Mouse (Mus musculus) cerebellum, adult 2 months (tissue): Measurements from ENCODE around the gene Fn1. TPM values are rescaled to one million over a fixed set of nuclear protein-coding genes. Genes with fewer than 3 reads are reported as not detected.

Experiments
- DNase-seq, 2 experiments: peaks; one replicate each; pipeline ENCODE4 v3.0.0; 2021
- H3K27ac ChIP-seq: fragments of 200-500 bp; 2 replicates; pipeline ENCODE4 v1.5.1; 2012; ENCODE audit warnings: low read length, control low read depth, inconsistent platforms; ENCODE audit not compliant: insufficient read depth
- H3K27me3 ChIP-seq: fragments of 200-500 bp; 2 replicates; pipeline ENCODE4 v1.6.1; 2012; ENCODE audit warnings: inconsistent platforms, mild to moderate bottlenecking, low read length, moderate library complexity; ENCODE audit not compliant: control insufficient read depth, insufficient read depth
- H3K4me1 ChIP-seq: fragments of 200-500 bp; 2 replicates; pipeline ENCODE4 v1.6.1; 2011; ENCODE audit warnings: low read length; ENCODE audit not compliant: control insufficient read depth, insufficient read depth
- H3K4me3 ChIP-seq: fragments of 200-500 bp; replicated peaks from 2 replicates; pipeline ENCODE3; 2011; ENCODE audit warnings: mild to moderate bottlenecking, low read depth, low read length, control low read depth; ENCODE audit not compliant: insufficient read depth
- CTCF ChIP-seq: fragments of 200-500 bp; IDR thresholded peaks from 2 replicates; pipeline ENCODE4 v1.5.1; 2011; ENCODE audit warnings: low read depth, mild to moderate bottlenecking, control low read depth, low read length, moderate library complexity, borderline replicate concordance; ENCODE audit not compliant: insufficient read depth
- POLR2A ChIP-seq: fragments of 200-500 bp; IDR thresholded peaks from 2 replicates; pipeline ENCODE4 v1.6.1; 2011; ENCODE audit warnings: low read length, control low read depth, borderline replicate concordance; ENCODE audit not compliant: insufficient read depth
- WGBS: fragments of 180-500 bp; shearing (Covaris S2); methylation state at CpG from one replicate; pipeline ENCODE4 v1.1.7; 2018; 5-methylcytosine and 5-hydroxymethylcytosine counted together
- polyA plus RNA-seq: library from polyadenylated mRNA; depleted of rRNA; stranded (reverse); fragments of >200 nt; gene quantifications from 2 replicates; pipeline ENCODE4 v1.2.3, GENCODE M21; 2012

Fn1 gene
- polyA plus RNA-seq, 1 experiment, result 25.5 TPM

DNA sequence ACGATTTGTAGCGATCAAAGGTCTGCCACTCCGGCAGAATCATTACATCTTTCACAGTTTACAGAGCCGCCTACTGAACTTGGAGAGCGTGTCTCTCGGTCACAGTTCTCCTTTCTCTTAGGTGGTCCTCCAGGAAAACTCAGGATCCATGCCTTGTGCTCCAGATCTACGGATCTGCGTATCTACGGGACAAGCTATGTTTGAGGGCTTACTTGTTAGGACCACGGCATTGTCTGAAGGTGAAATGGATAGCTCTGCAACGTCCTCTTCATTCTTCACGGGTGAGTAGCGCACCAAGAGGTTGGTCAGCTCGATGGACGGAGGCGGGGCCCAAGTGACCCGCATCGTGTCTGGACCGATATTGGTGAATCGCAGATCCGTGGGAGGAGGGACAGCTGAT is 40.7 kb downstream of the Fn1 start:
- TF ChIP-seq POLR2A (no peak), CTCF (no peak)
- H3K4me3 ChIP-seq, result no peak overlapping the region
- WGBS, result 96% methylated on average over 21 of the region's 21 CpGs
- no peaks in the 10 kb centered on the region for H3K4me1 ChIP-seq
- DNase-seq, result no peak
- H3K27me3 ChIP-seq, result no peaks in the 10 kb centered on the region; the same call in 1 of the 2 replicates
- H3K27ac ChIP-seq, result no peak overlapping the region

GRCm38 (mm10) chr1:71609916-71610315 is 43.1 kb downstream of the Fn1 start:
- H3K4me1 ChIP-seq, result no peaks in the 10 kb centered on the region
- no peak for TF ChIP-seq POLR2A
- TF ChIP-seq CTCF, result no peak
- no peaks in the 10 kb centered on the region; the same call in 1 of the 2 replicates for H3K27me3 ChIP-seq
- WGBS, result 91% methylated on average over 5 of the region's 5 CpGs
- no peak for DNase-seq
- no peak overlapping the region for H3K4me3 ChIP-seq
- H3K27ac ChIP-seq, result no peak overlapping the region

DNA sequence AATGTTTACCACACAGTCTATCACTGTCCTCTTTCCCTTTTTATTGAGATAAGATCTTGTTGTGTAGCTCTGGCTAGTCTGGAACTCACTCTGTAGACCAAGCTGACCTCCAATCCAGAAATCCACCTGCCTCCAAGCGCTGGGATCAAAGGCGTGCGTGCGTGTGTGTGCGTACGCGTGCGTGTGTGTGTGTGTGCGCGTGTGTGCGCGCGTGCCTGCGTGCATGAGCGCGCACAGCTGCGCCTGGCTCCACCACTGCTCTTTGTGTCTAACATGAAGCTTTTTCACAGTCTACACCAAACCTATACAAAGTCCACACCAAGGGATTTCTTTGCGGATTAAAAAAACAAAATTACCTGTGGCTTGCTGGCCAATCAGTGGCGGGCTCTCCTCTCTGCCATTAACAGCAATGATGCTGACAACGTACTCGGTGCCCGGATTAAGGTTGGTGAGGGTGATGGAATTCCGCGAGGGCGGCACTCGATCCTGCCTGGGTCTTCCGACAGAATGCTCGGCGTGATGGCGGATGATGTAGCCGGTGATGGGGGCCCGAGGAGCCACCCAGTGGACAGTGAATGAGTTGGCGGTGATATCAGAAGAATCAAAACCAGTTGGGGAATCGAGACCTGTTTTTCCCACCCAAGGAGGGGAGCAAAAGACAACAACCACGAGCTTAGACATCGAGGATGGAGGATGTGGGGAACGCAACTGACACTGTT is 43.8 kb downstream of the Fn1 start:
- H3K4me3 ChIP-seq, result no peak overlapping the region
- no peaks in the 10 kb centered on the region for H3K4me1 ChIP-seq
- DNase-seq, result no peak
- H3K27me3 ChIP-seq, result no peaks in the 10 kb centered on the region
- no peak for TF ChIP-seq POLR2A
- TF ChIP-seq CTCF, result no peak
- 96% methylated on average over 37 of the region's 37 CpGs for WGBS
- H3K27ac ChIP-seq, result no peak overlapping the region

DNA sequence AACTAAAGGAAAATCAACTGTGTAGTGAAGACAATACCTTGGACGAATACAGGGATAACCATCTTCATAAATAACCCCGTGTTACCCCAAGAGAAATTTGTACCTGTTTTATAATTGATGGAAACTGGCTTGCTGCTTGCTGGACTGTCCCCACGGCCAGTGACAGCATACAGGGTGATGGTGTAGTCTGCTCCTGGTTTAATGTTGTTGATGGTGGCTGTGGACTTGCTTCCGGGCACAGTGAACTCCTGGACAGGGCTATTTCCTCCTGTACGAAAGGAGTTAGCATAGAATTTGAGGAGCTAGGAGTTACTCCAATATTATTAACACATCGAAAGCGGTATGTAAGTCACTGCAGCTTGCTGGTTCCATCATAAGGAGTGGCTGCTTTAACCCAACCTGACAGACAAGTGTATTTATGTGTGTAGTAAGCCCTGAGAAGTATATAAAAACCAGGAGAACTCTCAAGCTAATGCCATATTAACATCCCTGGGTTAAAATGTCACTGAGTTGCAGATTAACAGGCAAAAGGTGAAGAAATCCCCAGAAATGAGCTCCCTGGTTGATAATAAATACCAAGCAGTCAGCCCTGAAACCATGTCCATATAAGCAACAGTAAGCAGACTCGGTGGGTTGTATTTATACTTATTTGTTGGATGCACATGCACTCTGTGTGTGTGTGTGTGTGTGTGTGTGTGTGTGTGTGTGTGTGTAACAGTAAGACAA is 46.2 kb downstream of the Fn1 start:
- TF ChIP-seq POLR2A (no peak), CTCF (no peak)

DNA sequence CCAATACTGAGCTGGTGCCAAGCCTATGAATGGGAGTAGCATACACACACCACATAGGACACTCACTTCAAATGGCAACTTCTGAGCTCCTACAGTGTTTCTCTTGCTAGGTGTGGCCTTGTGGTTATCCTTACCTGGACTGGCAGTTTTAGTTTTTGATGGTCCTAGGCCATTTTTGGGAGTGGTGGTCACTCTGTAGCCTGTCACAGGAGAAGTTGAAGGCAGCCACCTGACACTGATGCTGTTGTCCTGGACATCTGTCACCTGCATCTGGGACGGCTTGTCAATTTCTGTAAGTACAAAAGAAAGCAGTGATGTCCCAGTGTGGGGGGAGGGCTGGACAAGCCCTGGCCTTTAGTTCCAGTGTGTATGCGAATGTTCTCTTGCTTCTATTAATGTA is 47.2 kb downstream of the Fn1 start:
- 83% methylated on average over 2 of the region's 2 CpGs for WGBS
- no peak overlapping the region for H3K27ac ChIP-seq
- no peak for DNase-seq
- H3K27me3 ChIP-seq, result no peaks in the 10 kb centered on the region
- no peak overlapping the region for H3K4me3 ChIP-seq
- no peaks in the 10 kb centered on the region for H3K4me1 ChIP-seq
- TF ChIP-seq POLR2A (no peak), CTCF (no peak)

More for the DNA sequence above, 46.2 kb downstream of the Fn1 start:
- no peak overlapping the region for H3K4me3 ChIP-seq
- no peaks in the 10 kb centered on the region for H3K4me1 ChIP-seq
- DNase-seq, result no peak
- no peaks in the 10 kb centered on the region for H3K27me3 ChIP-seq
- H3K27ac ChIP-seq, result no peak overlapping the region
- WGBS, result 94% methylated on average over 8 of the region's 8 CpGs

GRCm38 (mm10) chr1:71595365-71595764 is 57.6 kb downstream of the Fn1 start:
- no peak overlapping the region for H3K27ac ChIP-seq
- no peak for TF ChIP-seq POLR2A
- TF ChIP-seq CTCF, result no peak
- WGBS, result 79% methylated on average over 4 of the region's 4 CpGs
- H3K4me3 ChIP-seq, result no peak overlapping the region
- H3K4me1 ChIP-seq, result no peaks in the 10 kb centered on the region
- H3K27me3 ChIP-seq, result no peaks in the 10 kb centered on the region
- DNase-seq, result no peak

DNA sequence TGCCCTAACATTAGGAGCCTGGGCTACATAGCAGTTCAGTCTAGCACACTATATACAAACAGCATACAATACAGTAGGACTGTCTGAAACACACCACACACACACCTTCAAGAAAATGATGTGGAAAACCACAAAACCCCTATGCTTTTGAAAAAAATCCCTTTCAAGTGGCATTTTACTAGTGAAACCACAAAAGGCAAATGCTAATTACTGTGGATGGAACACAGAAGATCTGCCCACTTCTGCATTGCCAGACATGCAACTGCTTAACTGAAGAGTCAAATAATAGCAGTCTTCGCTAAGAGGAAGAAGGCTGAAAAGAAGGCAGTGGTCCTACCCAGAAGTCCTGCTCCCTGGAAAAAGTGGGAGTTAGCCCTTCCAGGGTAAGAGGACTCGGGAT is 58.7 kb downstream of the Fn1 start:
- no peak for DNase-seq
- TF ChIP-seq POLR2A, result no peak
- TF ChIP-seq CTCF, result no peak
- no peaks in the 10 kb centered on the region for H3K27me3 ChIP-seq
- H3K4me3 ChIP-seq, result no peak overlapping the region
- H3K27ac ChIP-seq, result no peak overlapping the region
- 92% methylated on average over 2 of the region's 2 CpGs for WGBS
- H3K4me1 ChIP-seq, result no peaks in the 10 kb centered on the region

GRCm38 (mm10) chr1:71593184-71593583 is 59.8 kb downstream of the Fn1 start:
- no peaks in the 10 kb centered on the region for H3K27me3 ChIP-seq
- 97% methylated on average over 9 of the region's 9 CpGs for whole genome bisulfite sequencing
- no peak overlapping the region for H3K4me3 ChIP-seq
- TF ChIP-seq POLR2A (no peak), CTCF (no peak)
- DNase-seq, result no peak
- no peak overlapping the region for H3K27ac ChIP-seq
- no peaks in the 10 kb centered on the region for H3K4me1 ChIP-seq
